Mouse (Mus musculus) gastrocnemius, postnatal 36 days (tissue): ENCODE measurements at regions not wholly inside any gene's neighbourhood (a gene's known extent, or its start where the extent isn't known, plus 50 kb on each side); places are given as distances from the start of the nearest gene placed in this dataset.

Experiments used
- DNase-seq, 2 experiments: peaks; one replicate each; pipeline ENCODE4 v3.0.0; 2022
- intact Hi-C: fragments of 180-260 bp; cut with DNase I; formaldehyde crosslinking; loops from one replicate; pipeline ENCODE4 v1.15.1; 2025

DNA sequence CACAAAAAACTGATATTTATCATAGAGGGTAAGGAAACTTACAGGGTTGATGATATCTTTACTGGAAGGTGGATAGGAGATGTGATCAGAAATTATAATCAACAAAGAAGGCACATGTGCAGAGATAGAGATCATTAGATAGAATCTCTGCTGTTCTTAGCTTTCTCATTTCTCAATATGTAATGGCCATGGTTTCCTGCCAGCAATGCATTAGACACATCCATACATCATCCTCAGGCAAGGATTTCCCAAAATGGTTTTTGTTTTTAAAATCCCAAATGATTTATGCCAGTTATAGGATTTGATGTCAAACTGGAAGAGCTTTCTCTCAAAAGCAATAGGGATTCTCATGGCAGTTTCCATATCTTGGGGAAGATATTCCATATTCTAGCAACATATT lies 52.0 kb upstream of the C030005K15Rik start:
- intact Hi-C loops: no loop called here
- DNase-seq: no peak

GRCm38 (mm10) chr10:97779335-97779734 lies 52.8 kb upstream of the C030005K15Rik start:
- no peak for DNase-seq
- intact Hi-C loops: no loop called here

DNA sequence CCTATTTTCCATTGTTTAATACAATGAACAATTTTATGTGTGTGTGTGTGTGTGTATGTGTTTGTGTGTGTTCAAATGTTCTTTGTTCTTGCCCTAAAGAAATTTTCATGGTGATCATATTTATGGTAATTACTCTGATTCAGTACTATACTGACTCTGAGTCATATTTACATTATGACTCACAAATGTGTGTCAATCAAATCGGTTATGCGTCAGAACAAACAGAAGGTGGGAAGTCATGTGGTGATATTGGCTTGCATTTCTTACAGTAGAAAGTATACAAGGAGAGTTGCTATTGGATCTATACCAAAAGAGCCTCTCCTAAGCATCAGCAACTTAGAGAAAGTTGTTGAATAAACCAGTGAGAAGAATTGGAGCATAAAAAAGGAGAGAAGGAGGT lies 67.2 kb upstream of the C030005K15Rik start:
- no peak for DNase-seq
- intact Hi-C loops: no loop called here

- intact Hi-C loops: no loop called here
- no peak for DNase-seq
Observed at GRCm38 (mm10) chr10:97801448-97802265, 75.1 kb upstream of the C030005K15Rik start.

DNA sequence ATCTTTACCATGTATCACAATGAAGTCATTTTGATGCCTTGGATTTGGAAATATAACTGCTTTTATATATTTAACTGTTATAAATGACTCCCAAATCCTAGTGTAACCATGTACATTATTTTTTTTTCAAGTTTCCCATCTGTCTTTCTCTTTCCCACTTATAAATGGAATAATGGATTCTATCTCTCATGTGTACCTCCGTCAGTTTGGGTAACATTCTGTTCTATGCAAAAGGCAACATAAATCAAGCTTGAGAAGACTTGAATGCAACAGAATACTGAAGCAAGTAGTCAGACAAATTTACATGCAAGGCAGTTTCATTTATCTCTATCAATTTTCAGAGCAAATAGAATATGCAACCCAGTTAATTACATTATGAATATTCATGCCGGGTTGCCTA lies 81.4 kb upstream of the C030005K15Rik start:
- intact Hi-C loops: no loop called here
- no peak for DNase-seq

GRCm38 (mm10) chr10:97842574-97842973 lies 116.0 kb upstream of the C030005K15Rik start:
- DNase-seq: no peak
- intact Hi-C loops: no loop called here

- intact Hi-C loops: no loop called here
- no peak for DNase-seq
Observed at GRCm38 (mm10) chr10:97851487-97851886, 124.9 kb upstream of the C030005K15Rik start.

GRCm38 (mm10) chr10:97877088-97877487 lies 150.5 kb upstream of the C030005K15Rik start:
- intact Hi-C loops: no loop called here
- no peak for DNase-seq

DNA sequence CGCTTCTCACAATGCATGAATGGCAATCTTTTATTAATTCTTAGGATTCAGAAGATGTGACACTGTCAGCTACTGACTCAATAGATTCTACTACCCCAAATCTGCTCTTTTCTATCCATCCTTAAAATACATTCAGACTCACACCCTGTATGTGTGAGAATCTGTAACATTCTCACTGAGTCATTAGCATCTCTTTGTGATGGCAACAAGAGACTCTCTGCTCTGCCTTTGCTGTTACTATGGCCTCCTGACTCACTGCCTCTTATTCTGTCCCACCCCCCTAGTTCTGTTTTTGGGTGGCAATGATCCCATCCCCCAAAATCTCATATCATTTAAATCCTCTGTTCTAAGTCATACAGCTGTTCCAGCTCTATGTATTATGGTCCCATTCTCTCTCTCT lies 159.5 kb upstream of the C030005K15Rik start:
- no peak for DNase-seq
- intact Hi-C loops: no loop called here

DNA sequence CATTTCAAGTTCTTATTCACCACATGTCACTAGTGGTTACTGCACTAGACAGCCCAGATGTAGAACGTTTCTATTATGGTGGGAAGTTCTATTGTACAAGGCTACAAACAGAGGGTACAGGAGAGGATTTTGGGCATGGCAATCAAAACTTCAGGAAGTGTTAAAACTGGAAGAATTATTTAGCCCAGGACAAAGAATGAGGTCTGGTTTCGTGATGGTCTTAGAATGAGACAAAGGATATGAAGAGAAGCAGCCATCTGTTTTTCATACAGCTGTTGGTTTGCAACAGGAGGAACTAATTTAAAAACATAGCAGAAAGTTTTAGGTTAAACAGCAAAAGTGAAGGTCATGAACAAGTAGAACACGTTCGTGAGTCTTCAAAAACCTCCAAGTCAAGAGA lies 179.2 kb upstream of the C030005K15Rik start:
- no peak for DNase-seq
- intact Hi-C loops: no loop called here

DNA sequence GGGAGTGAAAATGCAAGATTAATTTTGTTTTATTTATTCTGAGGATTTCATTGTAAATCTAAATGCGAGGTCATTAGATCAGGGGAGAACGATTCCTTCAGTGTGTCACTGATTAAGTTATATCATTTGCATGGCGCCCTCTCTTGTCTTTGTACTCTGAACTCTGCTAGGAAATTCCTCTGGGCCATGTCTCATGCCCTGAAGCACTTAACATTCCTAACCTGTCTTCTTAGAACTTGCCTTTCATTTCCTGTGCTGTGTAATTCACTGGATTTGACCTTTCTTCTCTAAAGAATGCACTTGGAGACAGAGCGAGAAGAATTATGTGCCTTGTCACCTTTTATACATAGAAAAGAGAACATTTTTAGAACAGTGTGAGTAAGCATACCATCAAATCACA lies 199.0 kb upstream of the C030005K15Rik start:
- no peak for DNase-seq
- intact Hi-C loops: no loop called here

DNA sequence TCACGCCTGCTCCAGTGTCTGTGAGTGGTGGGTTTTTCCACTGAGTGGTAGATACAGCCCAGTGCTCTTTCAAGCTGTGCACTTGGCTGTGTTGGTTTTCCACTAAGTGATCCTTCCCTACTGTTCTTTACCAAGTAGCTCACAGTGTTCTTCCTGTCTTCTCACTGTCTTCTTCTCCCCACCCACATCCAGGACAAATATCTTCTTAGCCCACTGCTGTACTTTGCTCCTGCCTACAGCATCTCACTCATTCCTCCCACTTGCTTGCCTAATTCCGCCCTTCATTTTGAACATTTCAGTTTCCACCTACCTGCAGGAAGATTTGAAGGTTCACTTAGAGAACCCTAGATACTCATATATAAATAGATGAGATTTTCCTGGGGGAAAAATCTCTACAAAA lies 213.8 kb upstream of the C030005K15Rik start:
- no peak for DNase-seq
- intact Hi-C loops: no loop called here

DNA sequence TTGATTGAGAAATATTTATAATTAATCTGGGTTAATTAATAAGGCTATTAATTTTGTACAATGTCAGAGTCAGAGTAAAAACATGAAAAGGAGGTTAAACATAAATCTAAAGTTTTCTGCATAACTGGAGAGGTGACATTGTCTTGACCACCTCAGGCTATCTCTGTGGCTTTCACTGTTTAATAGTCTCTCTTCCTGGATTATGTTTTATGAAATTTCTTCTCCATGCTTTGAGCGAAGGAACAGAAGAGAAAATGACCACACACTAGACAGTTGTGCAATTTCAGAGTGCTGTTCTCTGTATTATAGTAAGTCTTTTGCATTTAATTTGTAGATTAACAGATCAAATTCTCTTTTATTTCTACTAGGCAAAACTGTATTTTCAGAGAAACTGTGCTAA lies 239.3 kb upstream of the C030005K15Rik start:
- intact Hi-C loops: no loop called here

GRCm38 (mm10) chr10:97966931-97967330 lies 240.4 kb upstream of the C030005K15Rik start:
- intact Hi-C loops: no loop called here
- no peak for DNase-seq

More for the DNA sequence above, 239.3 kb upstream of the C030005K15Rik start:
- no peak for DNase-seq

- intact Hi-C loops: no loop called here
- no peak for DNase-seq
Observed at GRCm38 (mm10) chr10:98007037-98007436, 280.5 kb upstream of the C030005K15Rik start.

- intact Hi-C loops: no loop called here
- DNase-seq: no peak
Observed at GRCm38 (mm10) chr10:98008355-98008754, 281.8 kb upstream of the C030005K15Rik start.

GRCm38 (mm10) chr10:98012916-98013315 lies 286.4 kb upstream of the C030005K15Rik start:
- intact Hi-C loops: no loop called here
- DNase-seq: no peak

GRCm38 (mm10) chr10:98014985-98015902 lies 288.7 kb upstream of the C030005K15Rik start:
- intact Hi-C loops: no loop called here
- DNase-seq: no peak

DNA sequence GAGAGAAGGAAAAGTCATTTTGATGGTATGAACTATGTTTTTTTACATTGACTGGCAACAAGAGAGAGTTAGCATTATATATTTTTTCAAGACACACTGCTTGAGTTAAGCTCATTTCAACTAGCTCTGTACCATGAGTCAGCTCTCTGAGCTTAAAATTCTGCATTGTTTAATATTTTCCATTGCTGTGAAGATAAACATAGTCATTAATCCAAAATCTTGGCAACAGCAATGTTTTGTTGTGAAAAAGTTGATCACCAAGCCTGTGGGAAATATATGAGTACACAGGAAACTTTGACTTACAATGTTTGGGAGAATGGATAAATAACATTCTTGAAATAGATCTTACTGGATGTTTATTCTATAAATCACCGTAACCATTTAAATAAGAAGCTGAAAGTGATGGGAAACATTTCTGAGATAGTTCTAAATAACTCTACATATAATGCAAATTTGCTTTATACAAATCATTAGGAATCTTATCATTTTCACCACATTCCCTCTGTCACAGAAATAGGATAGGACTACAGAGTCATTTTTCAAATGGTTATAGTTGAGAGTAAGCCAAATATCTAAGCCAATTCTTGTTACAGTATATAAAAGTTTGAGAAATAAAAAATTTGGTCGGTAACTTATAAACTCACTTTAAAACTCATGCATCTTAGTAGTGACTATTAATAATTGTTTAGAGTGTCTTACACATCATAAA lies 290.2 kb upstream of the C030005K15Rik start:
- intact Hi-C loops: no loop called here
- no peak for DNase-seq

DNA sequence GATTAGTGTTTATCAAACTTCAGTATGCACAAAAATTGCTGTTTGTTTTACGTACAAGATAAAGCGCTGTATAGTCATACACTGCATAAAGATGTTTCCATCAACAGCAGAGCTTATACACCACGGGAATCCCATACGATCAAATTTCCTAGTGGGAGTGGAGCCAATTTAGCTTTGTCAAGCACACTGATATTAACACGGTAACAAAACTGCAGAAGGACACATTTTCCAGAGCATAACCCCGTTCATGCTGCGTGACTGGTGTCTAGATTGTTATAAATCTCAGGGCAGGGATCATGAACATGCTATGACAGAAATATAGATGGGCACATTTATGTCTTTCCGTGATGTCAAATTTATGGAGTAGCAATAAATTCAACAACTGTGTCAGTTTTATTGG lies 302.6 kb upstream of the C030005K15Rik start:
- DNase-seq: no peak
- intact Hi-C loops: no loop called here

GRCm38 (mm10) chr10:98029621-98030020 lies 303.1 kb upstream of the C030005K15Rik start:
- intact Hi-C loops: no loop called here

More at GRCm38 (mm10) chr10:98029621-98030020, 303.1 kb upstream of the C030005K15Rik start:
- DNase-seq: no peak
